Mouse (Mus musculus): ENCODE results near the gene Rps6ka1. TPM values are rescaled to one million over a fixed set of nuclear protein-coding genes. Genes with fewer than 3 reads are reported as not detected.

Gene Rps6ka1
- total RNA-seq (2014; rRNA removed; ENCODE audit: low replicate concordance) (8.0 and 16.9 TPM in 2 replicates), polyA plus RNA-seq (2015; fragmentation: Nextera tagmentation; extraction: Ambion mirVana) (5.9 and 6.8 TPM in 2 replicates)

DNA sequence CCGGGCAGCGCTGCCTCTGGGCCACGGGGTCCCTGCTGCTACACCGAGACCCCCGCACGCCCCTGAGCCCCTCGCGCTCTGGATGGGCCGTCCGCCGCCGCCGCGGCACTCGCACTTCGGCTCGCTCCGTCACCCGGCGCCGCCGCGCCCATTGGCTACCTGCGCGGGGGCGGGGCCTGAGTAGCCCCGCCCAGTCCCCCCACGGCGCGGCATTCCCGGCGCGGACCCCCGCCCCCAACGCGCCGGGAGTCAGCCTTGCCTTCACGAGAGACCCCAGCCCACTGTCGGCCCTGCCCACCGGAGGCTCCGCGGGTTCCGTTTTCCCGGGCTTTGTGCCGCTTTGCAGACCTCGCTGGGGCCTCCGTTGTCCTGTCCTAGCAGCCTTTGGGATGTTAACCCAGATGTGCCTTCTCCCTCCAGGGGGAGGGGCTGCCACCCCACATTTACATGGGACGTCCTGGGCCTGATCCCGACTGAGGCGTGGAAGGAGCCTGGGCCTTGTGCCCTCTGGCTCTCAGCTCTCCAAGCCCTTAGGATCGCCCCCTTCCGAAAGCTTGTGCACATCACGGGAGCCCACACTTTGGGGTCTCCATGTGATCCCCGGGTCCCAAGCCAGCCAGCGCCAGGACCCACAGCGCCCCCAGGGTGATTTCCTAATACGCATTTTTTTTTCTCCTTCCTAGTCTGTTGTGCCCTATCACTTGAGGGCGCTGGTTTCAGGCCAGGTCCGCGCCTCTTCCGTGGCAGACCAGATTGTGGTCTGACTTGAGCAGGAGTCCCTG is at the start of gene Rps6ka1:
TSS of gene Rps6ka1 (minus strand) at position 126 of the 782 bp plus-strand sequence.
- no peaks in the 10 kb centered on the region for H3K9me3 ChIP-seq (replicated peaks; ENCODE audit: control insufficient read depth, low read length)
- peak within 1 kb of the TSS; percentile 72 for H3K27ac ChIP-seq (ENCODE audit: low read depth)
- DNase-seq (ENCODE audit: low spot score) (peak; percentile 46), ATAC-seq (ENCODE audit: insufficient read depth, low read depth) (peak; percentile 82)
- H3K9ac ChIP-seq (replicated peaks; ENCODE audit: low read depth, low read length): peak within 1 kb of the TSS; percentile 73
- 0 out of 2 replicates have a peak, but pooled peaks cover 4% of the 10 kb centered on the region for H3K4me1 ChIP-seq (ENCODE audit: control insufficient read depth, insufficient read depth)
- 0% methylated on average over 50 of the region's 61 CpGs for WGBS
- TF ChIP-seq EP300 (IDR thresholded peaks at IDR 0.05; ENCODE audit: low read depth): no peak
- peak; percentile 34 for TF ChIP-seq CTCF (IDR thresholded peaks at IDR 0.05; ENCODE audit: low read depth)
- peak within 1 kb of the TSS; percentile 99 for H3K4me2 ChIP-seq (ENCODE audit: low read depth, low read length)
- H3K36me3 ChIP-seq (replicated peaks; ENCODE audit: control insufficient read depth, insufficient read depth, low read length): no peaks in the 10 kb centered on the region
- peak within 1 kb of the TSS; percentile 61 for H3K4me3 ChIP-seq (ENCODE audit: low read depth, low read length)
- H3K27me3 ChIP-seq (ENCODE audit: control insufficient read depth, insufficient read depth, low read length): no peaks in the 10 kb centered on the region

DNA sequence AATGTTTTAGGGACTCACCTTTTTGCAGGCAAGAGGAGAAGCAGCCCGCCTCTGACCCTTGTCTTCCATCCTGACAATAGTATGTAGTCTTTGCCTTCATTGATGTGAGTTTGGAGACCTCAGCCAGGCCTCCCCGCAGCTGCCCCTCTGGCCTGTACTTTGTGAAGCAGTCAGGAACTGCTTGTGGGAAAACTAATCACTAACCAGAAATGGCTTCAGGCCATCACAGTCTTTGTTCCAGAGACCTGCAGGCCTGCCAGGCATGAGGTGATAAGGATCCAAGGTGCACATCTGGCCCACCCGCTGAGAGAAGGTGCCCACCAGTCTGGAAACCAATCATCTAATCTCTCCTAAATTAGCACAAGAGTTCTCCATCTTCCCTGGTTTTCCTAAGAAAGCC is 44.2 kb upstream of the Rps6ka1 start:
- H3K27me3 ChIP-seq (ENCODE audit: control insufficient read depth, insufficient read depth, low read length): no peaks in the 10 kb centered on the region
- no peaks in the 10 kb centered on the region for H3K9me3 ChIP-seq (replicated peaks; ENCODE audit: control insufficient read depth, low read length)
- no peak overlapping the region for H3K4me3 ChIP-seq (ENCODE audit: low read depth, low read length)
- H3K4me2 ChIP-seq (ENCODE audit: low read depth, low read length): no peak overlapping the region
- TF ChIP-seq EP300 (IDR thresholded peaks at IDR 0.05; ENCODE audit: low read depth): no peak
- TF ChIP-seq CTCF (IDR thresholded peaks at IDR 0.05; ENCODE audit: low read depth): no peak
- no peak overlapping the region for H3K9ac ChIP-seq (replicated peaks; ENCODE audit: low read depth, low read length)
- no peaks in the 10 kb centered on the region for H3K36me3 ChIP-seq (replicated peaks; ENCODE audit: control insufficient read depth, insufficient read depth, low read length)
- no peak for ATAC-seq (ENCODE audit: insufficient read depth, low read depth)
- WGBS: 66% methylated on average over 3 of the region's 3 CpGs
- no peak for DNase-seq (ENCODE audit: low spot score)
- no peak overlapping the region for H3K27ac ChIP-seq (ENCODE audit: low read depth)
- H3K4me1 ChIP-seq (ENCODE audit: control insufficient read depth, insufficient read depth): no peaks in the 10 kb centered on the region

DNA sequence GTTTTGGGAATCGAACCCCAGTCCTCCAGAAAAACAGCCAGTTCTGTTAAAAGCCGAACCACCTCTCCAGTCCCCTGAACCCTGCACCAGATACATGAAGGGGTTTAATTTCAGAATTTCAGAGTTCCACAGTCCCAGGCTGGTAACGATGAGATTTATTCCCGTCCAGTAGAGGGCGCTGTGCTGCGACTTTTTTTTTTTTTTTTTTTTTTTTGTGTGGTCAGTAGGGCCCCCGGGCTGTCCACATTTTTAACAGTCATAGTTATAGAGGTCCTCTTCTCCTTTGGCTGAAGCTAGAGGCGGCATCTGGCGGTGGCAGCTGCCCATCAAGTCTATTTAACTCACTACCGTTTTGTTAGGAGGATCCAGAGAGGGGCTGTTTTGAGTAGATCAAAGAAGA is 43.8 kb upstream of the Rps6ka1 start:
- Histone ChIP-seq H3K4me3 (ENCODE audit: low read depth, low read length) (no peak overlapping the region), H3K4me2 (ENCODE audit: low read depth, low read length) (no peak overlapping the region), H3K9ac (replicated peaks; ENCODE audit: low read depth, low read length) (no peak overlapping the region), H3K4me1 (ENCODE audit: control insufficient read depth, insufficient read depth) (no peaks in the 10 kb centered on the region), H3K36me3 (replicated peaks; ENCODE audit: control insufficient read depth, insufficient read depth, low read length) (no peaks in the 10 kb centered on the region), H3K27ac (ENCODE audit: low read depth) (no peak overlapping the region), H3K27me3 (ENCODE audit: control insufficient read depth, insufficient read depth, low read length) (no peaks in the 10 kb centered on the region), H3K9me3 (replicated peaks; ENCODE audit: control insufficient read depth, low read length) (no peaks in the 10 kb centered on the region)
- ATAC-seq (ENCODE audit: insufficient read depth, low read depth) (peak; percentile 30; the same call in 1 of the 2 replicates), DNase-seq (ENCODE audit: low spot score) (no peak)
- TF ChIP-seq CTCF (IDR thresholded peaks at IDR 0.05; ENCODE audit: low read depth): peak; percentile 32; the same call in 1 of the 2 replicates
- TF ChIP-seq EP300 (IDR thresholded peaks at IDR 0.05; ENCODE audit: low read depth): no peak
- 16% methylated on average over 10 of the region's 10 CpGs for WGBS

- peak; percentile 8 for DNase-seq (ENCODE audit: low spot score)
- Histone ChIP-seq H3K4me2 (ENCODE audit: low read depth, low read length) (no peak overlapping the region; the same call in 1 of the 2 replicates), H3K27me3 (ENCODE audit: control insufficient read depth, insufficient read depth, low read length) (no peaks in the 10 kb centered on the region), H3K4me1 (ENCODE audit: control insufficient read depth, insufficient read depth) (no peaks in the 10 kb centered on the region), H3K27ac (ENCODE audit: low read depth) (peak overlapping the region; percentile 22), H3K36me3 (replicated peaks; ENCODE audit: control insufficient read depth, insufficient read depth, low read length) (no peaks in the 10 kb centered on the region), H3K9me3 (replicated peaks; ENCODE audit: control insufficient read depth, low read length) (no peaks in the 10 kb centered on the region), H3K9ac (replicated peaks; ENCODE audit: low read depth, low read length) (no peak overlapping the region), H3K4me3 (ENCODE audit: low read depth, low read length) (no peak overlapping the region)
- TF ChIP-seq CTCF (IDR thresholded peaks at IDR 0.05; ENCODE audit: low read depth): no peak
- no peak for TF ChIP-seq EP300 (IDR thresholded peaks at IDR 0.05; ENCODE audit: low read depth)
- ATAC-seq (ENCODE audit: insufficient read depth, low read depth): peak; percentile 36; the same call in 1 of the 2 replicates
- WGBS: 28% methylated on average over 7 of the region's 7 CpGs
Measured at GRCm38 (mm10) chr4:133929278-133929670, 41.7 kb upstream of the Rps6ka1 start.

- Histone ChIP-seq H3K4me3 (ENCODE audit: low read depth, low read length) (no peak overlapping the region), H3K36me3 (replicated peaks; ENCODE audit: control insufficient read depth, insufficient read depth, low read length) (no peaks in the 10 kb centered on the region), H3K27me3 (ENCODE audit: control insufficient read depth, insufficient read depth, low read length) (no peaks in the 10 kb centered on the region), H3K4me2 (ENCODE audit: low read depth, low read length) (no peak overlapping the region; the same call in 1 of the 2 replicates), H3K4me1 (ENCODE audit: control insufficient read depth, insufficient read depth) (no peaks in the 10 kb centered on the region), H3K9ac (replicated peaks; ENCODE audit: low read depth, low read length) (no peak overlapping the region), H3K27ac (ENCODE audit: low read depth) (peak overlapping the region; percentile 22), H3K9me3 (replicated peaks; ENCODE audit: control insufficient read depth, low read length) (no peaks in the 10 kb centered on the region)
- DNase-seq (ENCODE audit: low spot score) (peak; percentile 55), ATAC-seq (ENCODE audit: insufficient read depth, low read depth) (peak; percentile 68)
- 42% methylated on average over 15 of the region's 15 CpGs for WGBS
- TF ChIP-seq EP300 (IDR thresholded peaks at IDR 0.05; ENCODE audit: low read depth) (no peak), CTCF (IDR thresholded peaks at IDR 0.05; ENCODE audit: low read depth) (no peak)
Measured at GRCm38 (mm10) chr4:133928576-133929277, 41.1 kb upstream of the Rps6ka1 start.

Measured in heart, postnatal 0 days (tissue).